Mouse (Mus musculus): ENCODE measurements around the gene Vmn1r167. TPM values are rescaled to one million over a fixed set of nuclear protein-coding genes. Genes with fewer than 3 reads are reported as not detected.
"Not testable (repeated sequence)": the region's sequence is repeated elsewhere in the genome, so short reads cannot be mapped to it uniquely, and the experiment has no call there.

Vmn1r167 gene
- not detected in 2 replicates for total RNA-seq (2014; rRNA removed)
- polyA plus RNA-seq (2015; fragmentation: Nextera tagmentation; extraction: Ambion mirVana) = not detected in 2 replicates

GRCm38 (mm10) chr7:23507106-23507505 is at the start of gene Vmn1r167:
Vmn1r167 (minus strand) TSS chr7:23507206.
- not testable (repeated sequence) for H3K4me3 ChIP-seq (ENCODE audit: low read depth, low read length); H3K9ac ChIP-seq; DNase-seq; H3K27ac ChIP-seq (ENCODE audit: low read depth, low read length); H3K27me3 ChIP-seq (ENCODE audit: insufficient read depth, low read length); H3K4me1 ChIP-seq (ENCODE audit: insufficient read depth); H3K9me3 ChIP-seq (ENCODE audit: low read length); H3K36me3 ChIP-seq (ENCODE audit: insufficient read depth); ATAC-seq; H3K4me2 ChIP-seq (ENCODE audit: low read depth)
- WGBS = 87% methylated on average over 2 of the region's 2 CpGs

- not testable (repeated sequence) for H3K4me2 ChIP-seq (ENCODE audit: low read depth); H3K4me1 ChIP-seq (ENCODE audit: insufficient read depth); H3K4me3 ChIP-seq (ENCODE audit: low read depth, low read length); H3K9me3 ChIP-seq (ENCODE audit: low read length); ATAC-seq; DNase-seq; H3K27ac ChIP-seq (ENCODE audit: low read depth, low read length); H3K36me3 ChIP-seq (ENCODE audit: insufficient read depth); H3K9ac ChIP-seq; H3K27me3 ChIP-seq (ENCODE audit: insufficient read depth, low read length)
- no CpG with 5 or more reads among the region's 1 CpGs for WGBS
Observed at GRCm38 (mm10) chr7:23539432-23539831, 32.4 kb upstream of the Vmn1r167 start, which contains the start of gene Vmn1r168. Vmn1r168 (plus strand) TSS chr7:23539732.

- not testable (repeated sequence) for H3K4me1 ChIP-seq (ENCODE audit: insufficient read depth); H3K4me3 ChIP-seq (ENCODE audit: low read depth, low read length); H3K27me3 ChIP-seq (ENCODE audit: insufficient read depth, low read length); H3K27ac ChIP-seq (ENCODE audit: low read depth, low read length); ATAC-seq; DNase-seq; H3K9ac ChIP-seq; H3K36me3 ChIP-seq (ENCODE audit: insufficient read depth); H3K4me2 ChIP-seq (ENCODE audit: low read depth)
- 70% methylated on average over 2 of the region's 2 CpGs for WGBS
- H3K9me3 ChIP-seq (ENCODE audit: low read length) = peaks cover 16% of the 10 kb centered on the region; the same call in 1 of the 2 replicates
Observed at GRCm38 (mm10) chr7:23472886-23473285, 34.1 kb downstream of the Vmn1r167 start.

GRCm38 (mm10) chr7:23470832-23471231 is 36.2 kb downstream of the Vmn1r167 start:
- H3K9me3 ChIP-seq (ENCODE audit: low read length) = peaks cover 17% of the 10 kb centered on the region; the same call in 1 of the 2 replicates
- not testable (repeated sequence) for H3K27me3 ChIP-seq (ENCODE audit: insufficient read depth, low read length); DNase-seq; H3K4me3 ChIP-seq (ENCODE audit: low read depth, low read length); H3K9ac ChIP-seq; ATAC-seq; H3K36me3 ChIP-seq (ENCODE audit: insufficient read depth); H3K4me2 ChIP-seq (ENCODE audit: low read depth); H3K27ac ChIP-seq (ENCODE audit: low read depth, low read length); H3K4me1 ChIP-seq (ENCODE audit: insufficient read depth)
- 69% methylated on average over 3 of the region's 3 CpGs for WGBS

DNA sequence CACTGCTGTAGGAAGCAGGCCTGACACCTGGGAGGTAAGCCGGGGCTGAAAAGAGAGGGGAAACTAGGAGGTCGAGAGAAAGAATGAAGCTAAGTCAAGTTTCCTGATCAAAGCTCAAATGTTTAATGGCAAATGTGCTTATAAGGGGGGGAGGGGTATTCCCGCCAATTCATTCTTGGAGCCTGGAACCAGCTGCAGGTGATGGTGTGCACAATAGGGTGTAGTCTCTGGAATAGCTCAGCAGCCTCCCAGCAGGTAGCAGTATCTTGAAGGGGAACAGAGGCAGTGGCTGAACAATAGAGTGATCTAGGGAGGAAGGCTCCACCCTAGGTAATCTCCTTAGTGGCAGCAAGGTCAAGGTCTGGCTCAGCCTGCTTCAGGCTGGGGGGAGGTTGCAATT is 36.8 kb downstream of the Vmn1r167 start:
- H3K9me3 ChIP-seq (ENCODE audit: low read length) = peaks cover 17% of the 10 kb centered on the region; the same call in 1 of the 2 replicates
- not testable (repeated sequence) for H3K27ac ChIP-seq (ENCODE audit: low read depth, low read length); H3K27me3 ChIP-seq (ENCODE audit: insufficient read depth, low read length); H3K4me1 ChIP-seq (ENCODE audit: insufficient read depth); H3K36me3 ChIP-seq (ENCODE audit: insufficient read depth); H3K4me3 ChIP-seq (ENCODE audit: low read depth, low read length); H3K4me2 ChIP-seq (ENCODE audit: low read depth); H3K9ac ChIP-seq; ATAC-seq; DNase-seq
- WGBS = 69% methylated on average over 3 of the region's 3 CpGs

Other genes starting within 250 kb of the Vmn1r167 start
- gene Gm6902, start 228.3 kb downstream of the Vmn1r167 start, total RNA-seq (2014; rRNA removed) = not detected in 2 replicates
- not detected in 2 replicates for gene Gm6902, start 228.3 kb downstream of the Vmn1r167 start, polyA plus RNA-seq (2015; fragmentation: Nextera tagmentation; extraction: Ambion mirVana)
- gene Nlrp4e, start 206.0 kb downstream of the Vmn1r167 start, total RNA-seq (2014; rRNA removed) = not detected in 2 replicates
- gene Nlrp4e, start 206.0 kb downstream of the Vmn1r167 start, polyA plus RNA-seq (2015; fragmentation: Nextera tagmentation; extraction: Ambion mirVana) = not detected in 2 replicates
- not detected in 2 replicates for gene Nlrp5, start 121.3 kb downstream of the Vmn1r167 start, total RNA-seq (2014; rRNA removed)
- not detected in 2 replicates for gene Nlrp5, start 121.3 kb downstream of the Vmn1r167 start, polyA plus RNA-seq (2015; fragmentation: Nextera tagmentation; extraction: Ambion mirVana)
- gene Vmn1r168, start 32.5 kb upstream of the Vmn1r167 start, total RNA-seq (2014; rRNA removed) = not detected in 2 replicates
- not detected in 2 replicates for gene Vmn1r168, start 32.5 kb upstream of the Vmn1r167 start, polyA plus RNA-seq (2015; fragmentation: Nextera tagmentation; extraction: Ambion mirVana)
- gene Vmn1r169, start 68.3 kb upstream of the Vmn1r167 start, total RNA-seq (2014; rRNA removed) = not detected in 2 replicates
- not detected in 2 replicates for gene Vmn1r169, start 68.3 kb upstream of the Vmn1r167 start, polyA plus RNA-seq (2015; fragmentation: Nextera tagmentation; extraction: Ambion mirVana)
- not detected in 2 replicates for gene Vmn1r170, start 99.0 kb upstream of the Vmn1r167 start, total RNA-seq (2014; rRNA removed)
- gene Vmn1r170, start 99.0 kb upstream of the Vmn1r167 start, polyA plus RNA-seq (2015; fragmentation: Nextera tagmentation; extraction: Ambion mirVana) = not detected in 2 replicates
- not detected in 2 replicates for gene Vmn1r171, start 123.5 kb upstream of the Vmn1r167 start, total RNA-seq (2014; rRNA removed)
- gene Vmn1r171, start 123.5 kb upstream of the Vmn1r167 start, polyA plus RNA-seq (2015; fragmentation: Nextera tagmentation; extraction: Ambion mirVana) = not detected in 2 replicates
- gene Vmn1r172, start 151.1 kb upstream of the Vmn1r167 start, total RNA-seq (2014; rRNA removed) = not detected in 2 replicates
- not detected in 2 replicates for gene Vmn1r172, start 151.1 kb upstream of the Vmn1r167 start, polyA plus RNA-seq (2015; fragmentation: Nextera tagmentation; extraction: Ambion mirVana)
- gene Vmn1r173, start 193.5 kb upstream of the Vmn1r167 start, total RNA-seq (2014; rRNA removed) = not detected in 2 replicates
- not detected in 2 replicates for gene Vmn1r173, start 193.5 kb upstream of the Vmn1r167 start, polyA plus RNA-seq (2015; fragmentation: Nextera tagmentation; extraction: Ambion mirVana)
- gene Vmn1r174, start 245.1 kb upstream of the Vmn1r167 start, total RNA-seq (2014; rRNA removed) = not detected in 2 replicates
- not detected in 2 replicates for gene Vmn1r174, start 245.1 kb upstream of the Vmn1r167 start, polyA plus RNA-seq (2015; fragmentation: Nextera tagmentation; extraction: Ambion mirVana)

Data from forebrain, postnatal 0 days (tissue).